Mouse (Mus musculus) hindbrain, embryonic 16.5 days (tissue): Measurements from ENCODE around the gene Gas2l3. TPM values are rescaled to one million over a fixed set of nuclear protein-coding genes. Genes with fewer than 3 reads are reported as not detected.

Experiments
- ATAC-seq: fragments of 200-750 bp; cut with Nextera tagmentation; 2 replicates; pipeline ENCODE4 v1.8.0; 2017; ENCODE audit warnings: moderate TSS enrichment, moderate library complexity
- H3K27ac ChIP-seq: fragments of 300-500 bp; sonication (generic); 2 replicates; pipeline ENCODE4 v1.5.1; 2014; ENCODE audit warnings: low read depth, mild to moderate bottlenecking, control low read depth, low read length, moderate library complexity
- H3K27me3 ChIP-seq: fragments of 300-500 bp; sonication (generic); replicated peaks from 2 replicates; pipeline ENCODE4 v1.6.1; 2014; ENCODE audit warnings: low read length; ENCODE audit not compliant: control insufficient read depth, insufficient read depth
- H3K36me3 ChIP-seq: fragments of 300-500 bp; sonication (generic); 2 replicates; pipeline ENCODE4 v1.6.1; 2014; ENCODE audit warnings: mild to moderate bottlenecking, low read length, moderate library complexity, mixed read lengths; ENCODE audit not compliant: control insufficient read depth, insufficient read depth
- H3K4me1 ChIP-seq: fragments of 300-500 bp; sonication (generic); 2 replicates; pipeline ENCODE4 v1.6.1; 2014; ENCODE audit warnings: low read depth, low read length; ENCODE audit not compliant: control insufficient read depth, insufficient read depth
- H3K4me2 ChIP-seq: fragments of 300-500 bp; sonication (generic); 2 replicates; pipeline ENCODE4 v1.6.1; 2014; ENCODE audit warnings: mild to moderate bottlenecking, low read length, control low read depth, moderate library complexity
- H3K4me3 ChIP-seq: fragments of 300-500 bp; sonication (generic); 2 replicates; pipeline ENCODE4 v1.5.1; 2014; ENCODE audit warnings: mild to moderate bottlenecking, low read length, control low read depth, moderate library complexity
- H3K9ac ChIP-seq: fragments of 300-500 bp; sonication (generic); 2 replicates; pipeline ENCODE4 v1.6.1; 2014; ENCODE audit warnings: low read depth, mild to moderate bottlenecking, control low read depth, low read length, moderate library complexity
- H3K9me3 ChIP-seq: fragments of 300-500 bp; sonication (generic); 2 replicates; pipeline ENCODE4 v1.6.1; 2014; ENCODE audit warnings: mild to moderate bottlenecking, low read length, moderate library complexity; ENCODE audit not compliant: control insufficient read depth
- WGBS: fragments of 180-500 bp; shearing (Covaris S2); extraction: QIAGEN DNeasy Blood & Tissue Kit; methylation state at CpG from one replicate; pipeline ENCODE4 v1.1.7; 2014; 5-methylcytosine and 5-hydroxymethylcytosine counted together
- polyA plus RNA-seq: library from polyadenylated mRNA; unstranded; fragments of >200 nt; fragmentation: Nextera tagmentation; extraction: Ambion mirVana; gene quantifications from 2 replicates; pipeline ENCODE4 v1.2.1, GENCODE M21; 2015

Gene Gas2l3
- polyA plus RNA-seq, result 5.4 and 6.2 TPM in 2 replicates

DNA sequence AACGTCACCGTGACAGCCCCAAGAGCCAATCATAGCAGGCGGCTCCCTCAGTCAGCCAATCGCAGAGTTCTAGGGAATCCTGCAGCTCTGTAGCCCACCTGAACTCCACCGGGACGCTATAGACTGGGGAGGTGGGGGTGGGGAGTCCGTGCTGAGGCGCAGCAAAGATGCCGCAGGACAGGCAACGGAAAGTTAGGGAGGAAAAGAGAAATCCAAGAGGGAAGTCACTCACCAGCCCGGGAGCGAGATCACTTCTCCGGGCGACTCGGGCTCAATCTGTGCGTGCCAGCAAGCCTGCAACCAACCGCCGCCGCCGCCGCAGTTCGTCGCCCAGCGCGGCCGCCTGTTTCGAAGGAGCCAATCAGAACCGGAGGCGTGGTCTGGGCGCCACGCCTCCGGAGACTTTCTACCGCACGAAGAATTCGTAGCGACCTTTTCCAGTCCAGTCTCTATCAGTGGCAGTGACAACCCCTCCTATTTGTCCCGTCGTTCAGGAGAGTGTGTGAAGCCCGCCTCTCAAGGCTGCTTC is at the start of gene Gas2l3:
Gas2l3 (minus strand) TSS at position 345 of the 529 bp plus-strand sequence.
- H3K9me3 ChIP-seq, result no peaks in the 10 kb centered on the region
- H3K4me3 ChIP-seq, result peak within 1 kb of the TSS; percentile 80
- H3K4me2 ChIP-seq, result peak within 1 kb of the TSS; percentile 99
- ATAC-seq, result peak; percentile 98
- H3K36me3 ChIP-seq, result no peaks in the 10 kb centered on the region
- peaks cover 4% of the 10 kb centered on the region; the same call in 1 of the 2 replicates for H3K27me3 ChIP-seq
- peak within 1 kb of the TSS; percentile 44; the same call in 1 of the 2 replicates for H3K27ac ChIP-seq
- WGBS, result under 1% methylated on average over 39 of the region's 39 CpGs
- peaks cover 6% of the 10 kb centered on the region for H3K4me1 ChIP-seq
- peak within 1 kb of the TSS; percentile 69 for H3K9ac ChIP-seq

DNA sequence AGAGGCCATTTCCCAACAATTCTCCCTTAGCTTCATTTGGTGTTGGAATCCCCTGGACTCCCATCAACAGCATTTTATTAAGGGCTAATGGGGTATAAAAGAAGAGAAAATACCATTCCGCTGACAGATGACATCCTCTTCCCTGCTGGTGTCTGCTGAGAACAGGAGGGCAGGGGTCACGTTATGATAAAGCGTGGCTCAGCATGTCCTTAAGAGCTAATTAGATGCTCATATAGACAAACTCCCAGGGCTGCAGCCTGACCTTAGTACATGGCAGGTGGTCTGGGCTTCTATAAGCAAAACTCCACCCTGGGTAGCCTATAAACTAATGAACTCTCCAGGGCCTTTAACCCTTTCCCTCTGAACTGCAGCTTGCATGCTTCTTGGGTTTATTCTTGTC is 47.6 kb upstream of the Gas2l3 start:
- WGBS, result 19% methylated on average over 3 of the region's 3 CpGs
- H3K9ac ChIP-seq, result no peak overlapping the region
- H3K27me3 ChIP-seq, result no peaks in the 10 kb centered on the region
- H3K4me2 ChIP-seq, result no peak overlapping the region
- H3K36me3 ChIP-seq, result no peaks in the 10 kb centered on the region
- no peaks in the 10 kb centered on the region for H3K9me3 ChIP-seq
- no peak overlapping the region for H3K4me3 ChIP-seq
- ATAC-seq, result no peak
- no peak overlapping the region for H3K27ac ChIP-seq
- no peaks in the 10 kb centered on the region for H3K4me1 ChIP-seq

DNA sequence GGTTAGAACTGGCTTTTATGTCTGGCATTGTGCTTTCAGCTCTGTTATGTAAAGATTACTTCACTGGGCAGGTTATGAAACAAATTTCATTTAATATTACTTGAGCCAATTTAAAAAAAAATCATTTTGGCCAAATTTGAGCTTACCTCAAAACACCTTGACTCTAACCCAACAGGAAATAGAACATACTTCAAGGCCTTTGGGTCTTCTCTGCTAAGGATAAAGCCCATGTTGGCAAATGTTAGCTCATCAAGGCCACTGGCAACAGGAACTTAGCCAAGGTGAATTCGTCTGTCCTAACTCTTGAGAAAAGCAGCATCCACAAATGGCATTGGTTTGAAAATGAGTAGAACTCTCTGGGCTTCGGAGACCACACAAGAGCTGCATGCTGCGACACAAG is 46.5 kb upstream of the Gas2l3 start:
- Histone ChIP-seq H3K9me3 (no peaks in the 10 kb centered on the region), H3K9ac (no peak overlapping the region), H3K36me3 (no peaks in the 10 kb centered on the region), H3K4me1 (no peaks in the 10 kb centered on the region), H3K27me3 (no peaks in the 10 kb centered on the region), H3K4me2 (no peak overlapping the region), H3K27ac (no peak overlapping the region), H3K4me3 (no peak overlapping the region)
- ATAC-seq, result no peak
- WGBS, result 94% methylated on average over 3 of the region's 3 CpGs

DNA sequence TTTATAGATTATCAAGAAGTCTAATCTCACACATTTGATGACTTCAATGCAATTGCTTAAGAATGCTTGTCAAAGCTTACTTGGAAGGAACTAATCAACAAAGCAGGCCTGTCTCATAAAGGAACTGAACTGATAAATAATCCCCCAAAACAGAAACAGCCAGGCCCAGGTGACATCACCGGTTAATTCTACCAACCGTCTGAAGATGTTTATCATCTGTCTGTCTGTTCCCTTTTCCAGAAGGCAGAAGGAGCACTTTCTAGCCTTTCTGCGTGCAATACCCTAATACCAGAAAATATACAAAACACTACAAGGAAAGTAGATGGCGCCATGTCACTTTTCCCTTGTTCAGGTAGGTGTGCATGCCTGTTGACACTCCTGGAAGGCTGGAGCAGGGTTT is 45.7 kb upstream of the Gas2l3 start:
- no peak overlapping the region for H3K4me3 ChIP-seq
- WGBS, result 90% methylated on average over 4 of the region's 4 CpGs
- H3K27me3 ChIP-seq, result no peaks in the 10 kb centered on the region

DNA sequence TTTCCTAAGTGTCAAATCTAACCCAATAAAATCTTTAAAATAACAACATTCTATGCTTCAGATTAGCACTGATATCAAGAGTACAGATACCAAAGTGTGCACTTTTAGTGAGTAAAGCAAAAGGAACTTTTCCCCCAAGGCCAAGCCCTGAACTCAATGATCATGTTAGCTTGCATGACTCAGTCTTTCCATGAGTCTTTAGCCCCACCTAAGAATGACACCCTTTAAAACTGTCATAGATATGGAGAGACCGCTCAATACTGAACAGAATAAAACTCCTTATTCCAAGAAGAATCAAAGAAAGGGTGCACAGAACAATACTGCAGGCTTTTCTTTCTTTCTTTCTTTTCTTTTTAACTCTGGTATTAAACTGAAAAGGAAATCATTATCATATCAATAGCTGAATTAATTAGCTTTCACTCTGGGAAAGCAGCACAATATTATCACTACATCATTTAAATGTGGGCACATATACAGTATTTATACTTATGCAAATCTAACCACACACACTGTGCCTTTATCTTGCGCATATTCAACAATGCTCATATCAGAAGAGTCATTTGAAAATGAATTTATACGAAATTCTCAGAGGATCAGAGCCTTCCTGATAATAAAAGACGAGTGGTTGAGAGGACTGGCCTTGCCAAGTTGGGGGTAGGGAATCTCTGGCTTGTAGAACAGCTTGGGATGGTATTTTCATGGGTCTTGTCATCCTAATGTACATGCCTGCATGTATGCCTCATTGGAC is 43.4 kb upstream of the Gas2l3 start:
- WGBS, result 22% methylated on average over 4 of the region's 4 CpGs
- H3K36me3 ChIP-seq, result no peaks in the 10 kb centered on the region
- ATAC-seq, result no peak

More for the DNA sequence above, 45.7 kb upstream of the Gas2l3 start:
- H3K27ac ChIP-seq, result no peak overlapping the region
- no peak overlapping the region for H3K9ac ChIP-seq
- H3K36me3 ChIP-seq, result no peaks in the 10 kb centered on the region
- no peak overlapping the region for H3K4me2 ChIP-seq
- ATAC-seq, result no peak
- no peaks in the 10 kb centered on the region for H3K4me1 ChIP-seq
- no peaks in the 10 kb centered on the region for H3K9me3 ChIP-seq

DNA sequence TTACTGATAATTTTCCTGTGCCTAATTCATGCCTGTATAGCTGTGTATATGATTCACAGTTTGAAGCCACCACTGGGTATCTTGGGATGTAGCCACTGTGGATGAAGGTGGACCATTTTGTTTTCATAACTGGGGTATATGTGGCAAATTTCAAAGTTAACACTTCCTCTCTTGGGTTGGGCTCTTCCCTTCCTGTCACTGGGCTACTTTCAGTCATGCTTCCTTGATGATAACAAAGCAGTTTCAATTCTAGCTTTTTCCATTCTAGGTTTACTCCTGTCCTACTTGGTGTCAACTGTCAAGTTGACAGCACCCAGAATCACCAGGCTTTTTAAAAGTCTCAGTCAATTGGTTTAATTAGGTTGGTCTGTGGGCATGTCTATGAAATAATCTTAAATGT is 41.1 kb upstream of the Gas2l3 start:
- no peak for ATAC-seq
- Histone ChIP-seq H3K4me2 (no peak overlapping the region), H3K27me3 (no peaks in the 10 kb centered on the region), H3K9ac (no peak overlapping the region), H3K36me3 (no peaks in the 10 kb centered on the region), H3K9me3 (no peaks in the 10 kb centered on the region), H3K4me1 (peaks cover 5% of the 10 kb centered on the region; the same call in 1 of the 2 replicates), H3K27ac (no peak overlapping the region), H3K4me3 (no peak overlapping the region)

More for the DNA sequence above, 43.4 kb upstream of the Gas2l3 start:
- Histone ChIP-seq H3K4me2 (no peak overlapping the region), H3K4me3 (no peak overlapping the region), H3K9ac (no peak overlapping the region), H3K9me3 (no peaks in the 10 kb centered on the region), H3K4me1 (peaks cover 2% of the 10 kb centered on the region; the same call in 1 of the 2 replicates), H3K27ac (no peak overlapping the region), H3K27me3 (no peaks in the 10 kb centered on the region)

DNA sequence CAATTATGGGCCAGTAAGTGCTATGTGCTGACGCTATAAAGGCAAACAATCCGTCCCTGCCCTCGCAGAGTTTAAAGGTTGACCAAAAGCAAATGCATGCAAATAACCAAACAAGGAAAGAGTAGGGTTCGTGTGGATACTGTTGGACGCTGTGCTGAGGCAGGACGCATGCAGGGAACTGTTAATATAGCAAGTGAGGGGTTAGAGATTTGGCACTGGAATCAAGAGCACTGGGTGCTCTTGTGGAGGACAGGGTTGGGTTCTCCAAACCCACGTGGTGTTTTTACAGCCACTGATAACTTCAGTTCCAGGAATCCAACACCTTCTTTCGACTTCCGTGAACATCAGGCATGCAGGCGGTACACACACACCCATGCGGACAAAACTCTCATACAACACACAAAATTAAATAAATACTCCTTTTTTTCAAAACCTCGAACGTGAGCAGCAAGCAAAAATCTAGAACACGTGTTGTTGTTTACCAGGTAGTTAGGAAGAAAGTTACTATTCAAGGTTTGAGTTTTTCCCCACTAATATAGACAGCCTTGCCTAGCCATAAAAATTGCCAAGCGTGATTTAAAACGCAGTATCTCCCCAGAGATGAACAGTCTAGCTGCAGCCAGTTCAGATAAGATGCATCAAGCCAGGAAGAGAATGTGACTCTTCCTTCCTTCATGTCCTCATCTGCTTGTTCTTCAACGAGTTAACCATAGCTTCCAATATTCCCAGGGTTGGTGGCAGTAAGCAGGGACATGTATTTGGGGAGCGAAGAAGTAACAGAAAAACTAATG is 40.2 kb upstream of the Gas2l3 start:
- Histone ChIP-seq H3K4me1 (peaks cover 5% of the 10 kb centered on the region; the same call in 1 of the 2 replicates), H3K4me2 (no peak overlapping the region), H3K36me3 (no peaks in the 10 kb centered on the region), H3K27ac (no peak overlapping the region), H3K9ac (no peak overlapping the region), H3K27me3 (no peaks in the 10 kb centered on the region), H3K9me3 (no peaks in the 10 kb centered on the region), H3K4me3 (no peak overlapping the region)
- WGBS, result 85% methylated on average over 18 of the region's 18 CpGs
- no peak for ATAC-seq

DNA sequence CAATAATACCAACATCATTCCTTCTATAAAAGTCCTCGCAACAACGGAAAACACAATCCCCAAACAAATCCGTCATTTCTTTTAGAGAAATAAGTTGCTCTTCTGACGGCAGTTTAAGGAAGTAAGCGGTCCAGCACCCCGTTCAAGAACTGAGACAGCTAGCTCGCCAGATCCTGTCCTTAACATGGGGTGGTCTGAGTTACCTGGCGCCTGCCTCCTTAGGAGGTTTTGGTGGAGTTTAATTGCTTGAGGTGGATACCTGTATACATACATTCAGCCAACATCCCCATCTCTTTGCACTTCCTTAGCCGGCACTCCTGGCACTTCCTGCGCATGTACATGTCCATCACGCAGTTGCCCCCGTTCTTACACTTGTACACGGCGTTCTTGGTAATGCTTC is 39.3 kb upstream of the Gas2l3 start:
- H3K36me3 ChIP-seq, result no peaks in the 10 kb centered on the region
- 79% methylated on average over 14 of the region's 14 CpGs for WGBS
- no peak for ATAC-seq

DNA sequence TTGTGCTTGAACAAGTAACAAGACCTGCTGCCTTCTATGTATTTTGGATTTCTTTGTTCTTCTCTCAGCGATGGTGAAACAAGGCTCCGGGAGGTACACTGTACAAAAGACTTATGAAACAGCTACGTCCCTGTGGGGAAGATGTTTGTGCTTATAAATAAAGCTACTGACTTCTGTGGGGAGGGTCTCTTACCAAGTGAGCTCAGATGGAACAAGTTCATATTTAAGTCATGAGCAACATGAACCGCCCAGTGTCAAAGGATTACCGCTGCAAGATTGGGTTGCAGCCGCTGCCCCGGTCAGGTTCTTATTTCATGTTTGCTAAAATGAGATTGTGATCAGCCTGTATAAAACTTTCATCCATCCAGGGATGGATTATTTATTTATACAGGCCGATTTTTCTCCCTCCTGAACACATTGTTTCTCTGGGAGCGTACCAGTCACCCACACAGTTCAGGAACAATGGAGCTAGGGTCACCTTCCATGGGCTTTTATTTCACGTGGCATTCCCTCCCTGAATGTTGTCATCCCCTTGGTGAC is 38.4 kb upstream of the Gas2l3 start:
- H3K4me3 ChIP-seq, result no peak overlapping the region
- whole genome bisulfite sequencing, result 22% methylated on average over 10 of the region's 10 CpGs
- H3K27me3 ChIP-seq, result no peaks in the 10 kb centered on the region
- 0 out of 2 replicates have a peak, but pooled peaks have one; percentile 30 for ATAC-seq
- peaks cover 5% of the 10 kb centered on the region; the same call in 1 of the 2 replicates for H3K4me1 ChIP-seq
- H3K9me3 ChIP-seq, result no peaks in the 10 kb centered on the region
- H3K36me3 ChIP-seq, result no peaks in the 10 kb centered on the region
- no peak overlapping the region for H3K27ac ChIP-seq
- no peak overlapping the region; the same call in 1 of the 2 replicates for H3K9ac ChIP-seq
- H3K4me2 ChIP-seq, result no peak overlapping the region

More for the DNA sequence above, 39.3 kb upstream of the Gas2l3 start:
- Histone ChIP-seq H3K27me3 (no peaks in the 10 kb centered on the region), H3K9me3 (no peaks in the 10 kb centered on the region), H3K4me1 (peaks cover 5% of the 10 kb centered on the region; the same call in 1 of the 2 replicates), H3K4me3 (no peak overlapping the region), H3K27ac (no peak overlapping the region), H3K4me2 (no peak overlapping the region), H3K9ac (no peak overlapping the region)
